Mouse (Mus musculus): ENCODE measurements around the gene Pmel. TPM values are rescaled to one million over a fixed set of nuclear protein-coding genes. Genes with fewer than 3 reads are reported as not detected.

Gene Pmel
- total RNA-seq, 2 experiments from 2014 or later = 0.39 to 0.96 TPM

DNA sequence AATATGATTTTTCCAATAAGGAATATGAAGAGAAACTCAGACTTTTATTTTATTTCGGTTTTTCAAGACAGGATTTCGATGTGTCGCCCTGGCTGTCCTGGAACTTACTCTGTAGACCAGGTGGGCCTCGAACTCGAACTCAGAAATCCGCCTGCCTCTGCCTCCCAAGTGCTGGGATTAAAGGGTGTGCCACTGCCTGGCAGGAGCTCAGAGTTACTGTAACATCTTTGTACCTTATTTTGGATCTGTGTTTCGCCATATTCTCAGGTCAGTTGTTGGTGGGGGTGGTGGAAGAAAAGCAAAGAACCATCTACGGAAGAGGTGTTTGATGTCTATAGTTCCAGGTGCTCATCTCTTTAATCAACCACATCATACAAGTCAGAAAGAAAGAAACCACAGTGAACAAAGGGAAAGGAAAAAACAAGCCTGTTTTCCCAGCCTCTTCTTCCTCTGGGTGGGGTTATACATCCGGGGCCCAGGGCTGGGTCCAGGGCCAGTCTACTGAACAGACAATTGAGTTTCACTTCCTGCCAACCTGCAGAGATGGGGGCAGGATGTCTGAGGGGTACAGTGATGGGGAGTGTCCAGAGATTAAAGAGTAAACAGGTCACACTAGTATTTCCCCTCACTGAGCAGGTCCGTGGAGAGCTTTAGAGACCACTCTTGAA, 42.1 kb downstream of the Pmel start:
- no peak for DNase-seq (ENCODE audit: low spot score in 2 of 2)
- intact Hi-C loops (cut with DNase I) = no loop called here

DNA sequence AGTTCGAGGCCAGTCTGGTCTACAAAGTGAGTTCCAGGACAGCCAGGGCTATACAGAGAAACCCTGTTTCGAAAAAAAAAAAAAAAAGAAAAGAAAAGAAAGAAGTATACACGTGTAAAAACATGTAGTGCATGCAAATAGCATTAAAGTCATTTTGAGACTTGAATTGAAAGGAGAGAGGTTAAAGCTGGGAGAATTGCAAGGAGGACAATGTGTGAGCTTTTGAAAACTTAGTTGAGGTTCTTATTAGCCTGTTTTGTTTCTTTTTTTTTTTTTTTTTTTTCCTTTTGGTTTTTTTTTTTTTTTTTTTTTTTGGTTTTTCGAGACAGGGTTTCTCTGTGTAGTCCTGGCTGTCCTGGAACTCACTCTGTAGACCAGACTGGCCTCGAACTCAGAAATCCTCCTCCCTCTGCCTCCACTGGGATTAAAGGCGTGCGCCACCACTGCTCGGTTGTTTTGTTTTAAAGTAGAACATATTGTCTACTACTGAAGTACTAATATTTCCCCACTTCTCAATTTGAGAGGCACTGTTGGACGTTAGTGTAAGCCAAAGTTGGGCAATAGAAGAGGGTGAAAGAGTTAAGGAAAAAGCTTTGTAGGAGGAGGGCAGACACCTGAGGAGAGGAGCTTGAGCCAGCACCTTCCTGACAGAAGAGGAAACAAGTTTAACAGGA, 43.1 kb downstream of the Pmel start:
- intact Hi-C loops (cut with DNase I) = no loop called here
- no peak for DNase-seq (ENCODE audit: low spot score in 2 of 2)

DNA sequence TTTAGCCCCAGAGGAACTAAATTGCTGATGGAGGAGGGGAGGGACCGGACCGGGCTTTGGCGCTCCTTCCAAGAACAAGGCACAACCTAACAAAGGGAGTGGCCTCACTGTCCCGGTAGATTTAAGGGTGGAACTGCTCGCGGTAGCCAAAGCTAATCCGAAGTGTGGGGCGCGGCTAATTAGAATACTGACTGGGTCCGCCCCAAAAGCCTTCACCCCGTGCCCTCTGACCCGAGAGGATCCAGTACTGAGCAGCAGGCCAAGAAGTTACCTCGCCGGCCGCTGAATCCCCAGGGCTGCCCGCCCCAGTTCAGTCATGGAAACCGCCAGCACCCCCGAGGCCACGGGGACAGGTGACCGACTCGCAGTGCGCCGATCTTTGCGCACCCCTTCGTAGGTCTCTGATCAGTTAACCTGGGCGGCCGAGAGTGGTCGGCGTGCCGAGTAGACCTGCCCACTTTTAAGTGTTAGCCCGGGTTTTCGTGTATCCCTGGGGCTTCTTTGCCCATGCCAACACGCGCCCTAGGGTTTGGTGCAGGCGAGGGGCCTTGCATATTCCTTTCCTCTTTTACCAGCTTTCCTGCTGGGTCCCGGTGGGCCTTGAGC, 43.8 kb downstream of the Pmel start, which contains the start of gene Pym1:
Pym1 (plus strand) TSS at position 244 of the 606 bp plus-strand sequence.
- intact Hi-C loops (cut with DNase I) = loop anchor here (1.0 kb wide), 1 partner anchor 57 kb away; the partner anchor contains the start of genes Dnajc14 and Tmem198b
- DNase-seq (ENCODE audit: low spot score in 2 of 2) = peak in 1 of 2 experiments; percentile 49

DNA sequence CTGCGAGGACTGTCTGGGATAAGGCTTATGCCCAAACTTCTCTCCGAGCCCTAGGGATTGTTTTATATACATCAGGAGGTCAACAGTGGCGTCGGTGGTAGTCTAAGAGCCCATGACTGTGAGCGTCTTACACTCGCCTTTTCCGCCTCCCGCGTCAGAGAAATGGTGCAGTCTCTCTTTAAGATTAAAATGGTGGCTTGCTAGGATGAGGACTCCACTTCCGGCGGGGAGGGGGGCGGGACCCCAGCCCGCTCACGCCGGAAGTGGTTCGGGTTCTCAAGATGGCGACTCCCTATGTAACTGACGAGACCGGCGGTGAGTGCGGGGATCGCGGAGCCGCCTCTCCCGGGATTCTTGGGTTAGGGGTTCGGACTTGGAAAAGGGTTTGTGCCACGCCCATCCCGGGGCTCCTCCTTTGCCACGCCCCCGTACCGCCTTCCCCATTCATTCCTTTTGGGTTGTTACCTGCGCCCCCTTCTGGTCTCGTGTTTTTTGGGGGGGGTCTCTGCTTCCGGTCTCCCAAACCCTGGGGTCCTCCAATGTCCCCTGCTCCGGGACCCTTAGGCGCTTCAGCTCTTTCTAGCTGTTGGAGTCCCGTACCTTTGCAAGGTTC, 44.4 kb downstream of the Pmel start:
- intact Hi-C loops (cut with DNase I) = loop anchor here (1.0 kb wide), 1 partner anchor 56 kb away; the partner anchor contains the start of genes Dnajc14 and Tmem198b
- DNase-seq (ENCODE audit: low spot score in 2 of 2) = peak; percentile 84 to 85

Other genes starting within 250 kb of the Pmel start
- gene Smarcc2, start 244.9 kb upstream of the Pmel start, total RNA-seq (2021) = 100 to 1,000 TPM; 228 to 232 TPM
- 100 to 1,000 TPM; 616 to 641 TPM for gene Myl6, start 210.1 kb upstream of the Pmel start, total RNA-seq (2021)
- gene Myl6b, start 205.5 kb upstream of the Pmel start, total RNA-seq (2021) = 10 to 100 TPM; 22.9 to 24.0 TPM
- 1 to 10 TPM; 7.9 to 8.0 TPM for gene Esyt1, start 178.3 kb upstream of the Pmel start, total RNA-seq (2021)
- 10 to 100 TPM; 13.2 to 13.5 TPM for gene Zc3h10, start 156.4 kb upstream of the Pmel start, total RNA-seq (2021)
- 1,000 to 10,000 TPM; 1,545 to 1,604 TPM for gene Rpl41, start 154.9 kb upstream of the Pmel start, total RNA-seq (2021)
- gene Pa2g4, start 138.2 kb upstream of the Pmel start, total RNA-seq (2021) = 10 to 100 TPM; 56.7 to 62.7 TPM
- 1 to 10 TPM; 5.8 to 7.6 TPM for gene Erbb3, start 114.5 kb upstream of the Pmel start, total RNA-seq (2021)
- gene Rps26, start 77.4 kb upstream of the Pmel start, total RNA-seq (2021) = 100 to 1,000 TPM; 235 to 247 TPM
- 10 to 100 TPM; 17.9 to 18.9 TPM for gene Ikzf4, start 58.2 kb upstream of the Pmel start, total RNA-seq (2021)
- 10 to 100 TPM; 10.8 to 12.3 TPM for gene Suox, start 30.1 kb upstream of the Pmel start, total RNA-seq (2021)
- 100 to 1,000 TPM; 125 to 132 TPM for gene Rab5b, start 7.9 kb upstream of the Pmel start, total RNA-seq (2021)
- gene Cdk2, start 836 bp downstream of the Pmel start, total RNA-seq (2021) = 1 to 10 TPM; 2.5 to 3.2 TPM
- 1 to 10 TPM; 5.1 to 6.3 TPM for gene Dgka, start 40.7 kb downstream of the Pmel start, total RNA-seq (2021)
- gene Pym1, start 43.7 kb downstream of the Pmel start, total RNA-seq (2021) = 10 to 100 TPM; 28.8 to 29.5 TPM
- under 1 TPM; 0.39 to 0.78 TPM for gene Mmp19, start 86.7 kb downstream of the Pmel start, total RNA-seq (2021)
- gene Dnajc14, start 99.9 kb downstream of the Pmel start, total RNA-seq (2021) = 10 to 100 TPM; 65.6 to 66.1 TPM
- 10 to 100 TPM in 1 of 2 experiments, 1 to 10 TPM in 1; 8.8 to 10.2 TPM for gene Tmem198b, start 100.2 kb downstream of the Pmel start, total RNA-seq (2021)
- 10 to 100 TPM; 37.1 to 40.7 TPM for gene Sarnp, start 113.1 kb downstream of the Pmel start, total RNA-seq (2021)
- 1 to 10 TPM; 6.9 to 7.5 TPM for gene Ormdl2, start 117.5 kb downstream of the Pmel start, total RNA-seq (2021)
- 10 to 100 TPM; 12.8 to 14.9 TPM for gene Gdf11, start 187.5 kb downstream of the Pmel start, total RNA-seq (2021)
- gene Cd63, start 196.8 kb downstream of the Pmel start, total RNA-seq (2021) = 10 to 100 TPM; 65.0 to 74.0 TPM
- gene Rdh5, start 218.7 kb downstream of the Pmel start, total RNA-seq (2021) = 1 to 10 TPM; 6.0 to 8.2 TPM
- gene Bloc1s1, start 219.8 kb downstream of the Pmel start, total RNA-seq (2021) = 10 to 100 TPM; 81.4 to 86.2 TPM
- 10 to 100 TPM; 12.4 to 15.5 TPM for gene Itga7, start 229.6 kb downstream of the Pmel start, total RNA-seq (2021)